Mouse (Mus musculus) liver, postnatal 0 days (tissue): ENCODE data around the gene Pygo1. TPM values are rescaled to one million over a fixed set of nuclear protein-coding genes. Genes with fewer than 3 reads are reported as not detected.

Experiments used
- ATAC-seq: fragments of 200-750 bp; cut with Nextera tagmentation; 2 replicates; pipeline ENCODE4 v1.8.0; 2017; ENCODE audit warnings: mild to moderate bottlenecking, moderate library complexity
- DNase-seq: peaks from one replicate; pipeline ENCODE4 v3.0.0-alpha.2; 2016
- H3K27ac ChIP-seq: fragments of 300-500 bp; sonication (generic); 2 replicates; pipeline ENCODE4 v1.5.1; 2014; ENCODE audit warnings: antibody characterized with exemption, moderate library complexity, mild to moderate bottlenecking, low read depth
- H3K27me3 ChIP-seq: fragments of 300-500 bp; sonication (generic); 2 replicates; pipeline ENCODE4 v1.6.1; 2014; ENCODE audit warnings: low read length, control low read depth, mixed read lengths; ENCODE audit not compliant: insufficient read depth
- H3K36me3 ChIP-seq: fragments of 300-500 bp; sonication (generic); replicated peaks from 2 replicates; pipeline ENCODE4 v1.6.1; 2014; ENCODE audit warnings: mild to moderate bottlenecking, control low read depth, low read length, moderate library complexity, mixed read lengths; ENCODE audit not compliant: insufficient read depth
- H3K4me1 ChIP-seq: fragments of 300-500 bp; sonication (generic); 2 replicates; pipeline ENCODE4 v1.6.1; 2014; ENCODE audit warnings: antibody characterized with exemption, mild to moderate bottlenecking, control low read depth; ENCODE audit not compliant: insufficient read depth
- H3K4me2 ChIP-seq: fragments of 300-500 bp; sonication (generic); 2 replicates; pipeline ENCODE4 v1.6.1; 2014; ENCODE audit warnings: low read depth, mild to moderate bottlenecking, low read length, moderate library complexity, mixed read lengths
- H3K4me3 ChIP-seq: fragments of 300-500 bp; sonication (generic); 2 replicates; pipeline ENCODE4 v1.5.1; 2014; ENCODE audit warnings: low read depth, low read length
- H3K9ac ChIP-seq: fragments of 300-500 bp; sonication (generic); replicated peaks from 2 replicates; pipeline ENCODE4 v1.6.1; 2014; ENCODE audit warnings: mild to moderate bottlenecking, moderate library complexity
- H3K9me3 ChIP-seq: fragments of 300-500 bp; sonication (generic); 2 replicates; pipeline ENCODE4 v1.6.1; 2016; ENCODE audit warnings: mild to moderate bottlenecking, control low read depth, low read length, mixed read lengths
- CTCF ChIP-seq: sonication (generic); IDR thresholded peaks from 2 replicates; pipeline ENCODE4 v1.5.1; 2016; ENCODE audit warnings: antibody characterized with exemption, low read depth
- EP300 ChIP-seq: IDR thresholded peaks from 2 replicates; pipeline ENCODE4 v1.6.1; 2016; ENCODE audit warnings: antibody characterized with exemption, low read depth, mild to moderate bottlenecking
- WGBS: fragments of 180-500 bp; shearing (Covaris S2); extraction: QIAGEN DNeasy Blood & Tissue Kit; methylation state at CpG from one replicate; pipeline ENCODE4 v1.1.7; 2014; ENCODE audit not compliant: insufficient replicate concordance; 5-methylcytosine and 5-hydroxymethylcytosine counted together
- polyA plus RNA-seq: library from polyadenylated mRNA; unstranded; fragments of >200 nt; fragmentation: Nextera tagmentation; extraction: Ambion mirVana; gene quantifications from 2 replicates; pipeline ENCODE4 v1.2.1, GENCODE M21; 2015

Pygo1 gene
- polyA plus RNA-seq, 1 experiment from 2014 or later = 0.06 TPM

GRCm38 (mm10) chr9:72947010-72947409, 21.6 kb downstream of the Pygo1 start:
- no peak overlapping the region for H3K4me2 ChIP-seq
- ATAC-seq (no peak), DNase-seq (no peak)
- no peaks in the 10 kb centered on the region for H3K27me3 ChIP-seq
- no peak overlapping the region for H3K9ac ChIP-seq
- no peak overlapping the region for H3K27ac ChIP-seq
- no peak overlapping the region for H3K4me3 ChIP-seq
- H3K4me1 ChIP-seq = no peaks in the 10 kb centered on the region
- peaks cover 4% of the 10 kb centered on the region; the same call in 1 of the 2 replicates for H3K9me3 ChIP-seq
- H3K36me3 ChIP-seq = no peaks in the 10 kb centered on the region
- WGBS = 75% methylated on average over 1 of the region's 1 CpGs
- TF ChIP-seq CTCF = no peak
- TF ChIP-seq EP300 = no peak

GRCm38 (mm10) chr9:72949572-72949971, 24.1 kb downstream of the Pygo1 start:
- Histone ChIP-seq H3K27ac (no peak overlapping the region), H3K9ac (no peak overlapping the region), H3K9me3 (peaks cover 4% of the 10 kb centered on the region; the same call in 1 of the 2 replicates), H3K27me3 (no peaks in the 10 kb centered on the region), H3K4me3 (no peak overlapping the region), H3K4me2 (no peak overlapping the region), H3K4me1 (no peaks in the 10 kb centered on the region), H3K36me3 (no peaks in the 10 kb centered on the region)
- TF ChIP-seq CTCF = no peak
- no peak for TF ChIP-seq EP300
- ATAC-seq (no peak), DNase-seq (no peak)
- 63% methylated on average over 7 of the region's 7 CpGs for WGBS

GRCm38 (mm10) chr9:72954746-72955145, 29.3 kb downstream of the Pygo1 start:
- Histone ChIP-seq H3K27ac (no peak overlapping the region), H3K9ac (no peak overlapping the region), H3K4me2 (no peak overlapping the region), H3K27me3 (no peaks in the 10 kb centered on the region), H3K4me3 (no peak overlapping the region), H3K9me3 (no peaks in the 10 kb centered on the region), H3K36me3 (no peaks in the 10 kb centered on the region), H3K4me1 (peaks cover 4% of the 10 kb centered on the region; the same call in 1 of the 2 replicates)
- WGBS = 55% methylated on average over 2 of the region's 2 CpGs
- DNase-seq = peak; percentile 46
- TF ChIP-seq CTCF = peak; percentile 59
- TF ChIP-seq EP300 = no peak
- ATAC-seq = no peak

- Histone ChIP-seq H3K9ac (no peak overlapping the region), H3K4me3 (no peak overlapping the region), H3K9me3 (no peaks in the 10 kb centered on the region), H3K4me2 (no peak overlapping the region), H3K4me1 (peaks cover 4% of the 10 kb centered on the region; the same call in 1 of the 2 replicates), H3K36me3 (no peaks in the 10 kb centered on the region), H3K27ac (no peak overlapping the region), H3K27me3 (no peaks in the 10 kb centered on the region)
- WGBS = 9% methylated on average over 1 of the region's 1 CpGs
- TF ChIP-seq EP300 (no peak), CTCF (peak; percentile 77)
- ATAC-seq (0 out of 2 replicates have a peak, but pooled peaks have one; percentile 26), DNase-seq (peak; percentile 52)
Measured at GRCm38 (mm10) chr9:72955546-72955945, 30.1 kb downstream of the Pygo1 start.

GRCm38 (mm10) chr9:72958521-72959450, 33.3 kb downstream of the Pygo1 start, which contains the start of the genes Dyx1c1 and Gm44503:
TSS of gene Dyx1c1 (plus strand) at chr9:72958785.
TSS of gene Gm44503 (plus strand) at chr9:72958852.
- H3K9ac ChIP-seq = peak within 1 kb of the TSS; percentile 55
- no peaks in the 10 kb centered on the region for H3K27me3 ChIP-seq
- H3K27ac ChIP-seq = peak within 1 kb of the TSS; percentile 25; the same call in 1 of the 2 replicates
- TF ChIP-seq EP300 = no peak
- TF ChIP-seq CTCF = peak; percentile 26
- H3K36me3 ChIP-seq = no peaks in the 10 kb centered on the region
- WGBS = 3% methylated on average over 43 of the region's 43 CpGs
- DNase-seq (peak; percentile 81), ATAC-seq (peak; percentile 88)
- H3K4me1 ChIP-seq = peaks cover 8% of the 10 kb centered on the region; the same call in 1 of the 2 replicates
- no peaks in the 10 kb centered on the region for H3K9me3 ChIP-seq
- H3K4me3 ChIP-seq = peak within 1 kb of the TSS; percentile 59
- H3K4me2 ChIP-seq = peak within 1 kb of the TSS; percentile 78

GRCm38 (mm10) chr9:72961346-72961745, 35.9 kb downstream of the Pygo1 start:
- no peak overlapping the region for H3K27ac ChIP-seq
- no peak for ATAC-seq
- H3K36me3 ChIP-seq = no peaks in the 10 kb centered on the region
- DNase-seq = no peak
- WGBS = 63% methylated on average over 8 of the region's 8 CpGs
- peaks cover 11% of the 10 kb centered on the region; the same call in 1 of the 2 replicates for H3K4me1 ChIP-seq
- H3K4me3 ChIP-seq = no peak overlapping the region
- H3K9me3 ChIP-seq = no peaks in the 10 kb centered on the region
- no peak overlapping the region for H3K4me2 ChIP-seq
- no peak overlapping the region for H3K9ac ChIP-seq
- no peaks in the 10 kb centered on the region for H3K27me3 ChIP-seq
- no peak for TF ChIP-seq EP300
- no peak for TF ChIP-seq CTCF
